Mouse (Mus musculus): ENCODE data around the gene Lrrn4. TPM values are rescaled to one million over a fixed set of nuclear protein-coding genes. Genes with fewer than 3 reads are reported as not detected.

The Lrrn4 gene
- polyA plus RNA-seq, 1 experiment, result not detected

DNA sequence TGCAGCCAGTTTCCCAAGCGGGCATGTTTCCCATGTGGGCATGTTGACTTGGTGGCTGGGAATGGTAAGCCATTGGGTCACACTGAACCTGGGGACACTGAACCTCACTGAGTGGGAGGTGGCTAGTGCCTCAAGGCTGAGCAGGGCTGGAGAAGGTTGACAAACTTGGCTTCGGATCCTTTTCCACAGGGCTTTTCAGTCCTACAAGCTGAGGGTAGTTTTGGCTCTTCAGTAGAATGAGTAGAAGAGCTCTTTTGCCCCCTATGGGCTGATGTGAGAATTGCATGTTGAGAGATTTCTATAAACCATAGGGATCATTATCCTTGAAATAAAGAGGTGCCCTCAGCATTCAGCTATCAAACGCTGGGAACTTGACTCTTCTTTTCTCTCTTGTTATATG, 22.8 kb upstream of the Lrrn4 start:
- TF ChIP-seq POLR2A (IDR thresholded peaks at IDR 0.05; ENCODE audit: borderline replicate concordance, low read depth, low read length) (no peak), CTCF (IDR thresholded peaks at IDR 0.05; ENCODE audit: low read depth, low read length) (no peak)
- no peaks in the 10 kb centered on the region for H3K4me1 ChIP-seq (ENCODE audit: control insufficient read depth, insufficient read depth, low read length)
- H3K27ac ChIP-seq (ENCODE audit: insufficient read depth, low read depth, low read length), result no peak overlapping the region
- H3K4me3 ChIP-seq (ENCODE audit: insufficient read depth, low read length), result no peak overlapping the region

DNA sequence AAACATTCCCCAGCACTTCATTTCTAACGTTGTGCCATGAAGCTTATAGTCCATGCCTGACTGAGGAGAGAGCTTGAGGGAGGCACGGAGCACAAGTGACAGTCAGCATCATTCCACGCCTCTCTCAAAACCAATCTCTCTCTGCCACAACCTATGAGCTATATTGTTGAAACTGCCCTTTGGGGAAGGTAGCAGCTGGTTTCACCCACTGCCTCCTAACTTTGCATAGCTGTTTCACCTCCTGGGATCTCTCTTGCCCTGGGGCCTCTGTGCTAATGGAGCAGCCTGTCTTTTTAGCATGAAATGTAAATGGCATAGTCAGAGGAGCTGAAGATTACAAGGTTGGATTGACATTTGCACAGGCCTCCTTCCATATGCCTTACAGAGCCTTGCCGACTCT, 21.4 kb upstream of the Lrrn4 start:
- H3K4me3 ChIP-seq (ENCODE audit: insufficient read depth, low read length), result no peak overlapping the region
- no peak overlapping the region for H3K27ac ChIP-seq (ENCODE audit: insufficient read depth, low read depth, low read length)
- no peak for TF ChIP-seq CTCF (IDR thresholded peaks at IDR 0.05; ENCODE audit: low read depth, low read length)
- TF ChIP-seq POLR2A (IDR thresholded peaks at IDR 0.05; ENCODE audit: borderline replicate concordance, low read depth, low read length), result no peak
- no peaks in the 10 kb centered on the region for H3K4me1 ChIP-seq (ENCODE audit: control insufficient read depth, insufficient read depth, low read length)

DNA sequence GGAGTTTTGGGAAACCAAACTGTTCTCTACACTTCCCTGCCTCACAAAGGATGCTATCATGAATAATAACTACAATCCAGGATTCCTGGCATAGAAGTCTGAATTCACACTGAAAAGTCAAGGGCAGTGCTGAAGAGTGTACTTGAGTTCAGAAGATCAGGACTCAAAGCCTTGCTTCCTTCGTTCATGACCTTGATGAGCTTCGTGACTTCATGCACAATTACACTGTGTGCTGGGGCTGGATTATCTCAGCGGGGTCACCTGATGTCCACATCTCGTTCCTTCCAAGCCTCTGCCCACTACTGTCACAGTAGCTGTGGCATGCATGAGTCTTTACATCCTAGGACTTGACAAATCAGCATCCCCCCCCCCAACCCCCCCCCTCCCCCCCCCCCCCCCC, 20.9 kb upstream of the Lrrn4 start:
- Histone ChIP-seq H3K4me3 (ENCODE audit: insufficient read depth, low read length) (no peak overlapping the region), H3K27ac (ENCODE audit: insufficient read depth, low read depth, low read length) (no peak overlapping the region), H3K4me1 (ENCODE audit: control insufficient read depth, insufficient read depth, low read length) (no peaks in the 10 kb centered on the region)
- TF ChIP-seq CTCF (IDR thresholded peaks at IDR 0.05; ENCODE audit: low read depth, low read length) (no peak), POLR2A (IDR thresholded peaks at IDR 0.05; ENCODE audit: borderline replicate concordance, low read depth, low read length) (no peak)

DNA sequence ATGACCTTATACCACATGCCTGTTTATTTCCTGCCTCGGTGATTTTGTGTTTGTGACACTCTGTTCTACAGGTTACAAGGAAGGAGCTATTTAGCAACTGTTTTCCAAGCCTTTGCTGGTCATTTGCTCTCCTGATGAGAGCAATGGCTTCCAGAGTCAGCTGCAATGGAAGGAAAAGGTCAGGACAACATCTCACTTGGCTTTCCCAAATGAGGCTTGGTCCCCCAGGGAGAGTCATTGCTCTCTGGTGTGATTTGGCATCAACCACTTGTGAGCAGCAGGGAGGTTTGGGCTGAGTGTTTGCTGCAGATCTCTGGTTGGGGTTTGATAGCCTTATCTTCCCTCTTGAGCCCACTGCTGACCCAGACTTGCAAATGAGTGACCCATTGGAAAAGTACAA, 19.9 kb upstream of the Lrrn4 start:
- H3K4me3 ChIP-seq (ENCODE audit: insufficient read depth, low read length), result no peak overlapping the region
- TF ChIP-seq CTCF (IDR thresholded peaks at IDR 0.05; ENCODE audit: low read depth, low read length) (no peak), POLR2A (IDR thresholded peaks at IDR 0.05; ENCODE audit: borderline replicate concordance, low read depth, low read length) (no peak)
- H3K27ac ChIP-seq (ENCODE audit: insufficient read depth, low read depth, low read length), result no peak overlapping the region
- no peaks in the 10 kb centered on the region for H3K4me1 ChIP-seq (ENCODE audit: control insufficient read depth, insufficient read depth, low read length)

DNA sequence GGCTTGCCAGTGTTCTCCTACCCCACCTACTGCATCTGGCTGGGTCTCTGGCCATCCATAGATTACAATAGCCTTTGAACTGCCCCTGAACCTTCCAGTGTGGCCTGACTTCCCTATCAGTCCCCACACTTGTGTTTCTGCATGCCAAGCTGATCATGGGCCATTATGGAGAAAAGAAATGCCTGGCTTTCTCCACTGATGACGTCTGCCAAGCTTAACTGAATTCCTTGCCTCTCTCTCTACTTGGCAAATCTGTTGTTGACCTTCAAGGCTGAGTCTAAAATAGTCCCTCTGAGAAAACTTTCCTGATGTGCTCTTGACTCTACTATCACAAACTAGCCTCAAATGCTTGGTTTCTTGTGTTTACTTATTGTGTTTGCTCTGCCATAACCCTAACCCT, 17.5 kb upstream of the Lrrn4 start:
- H3K4me1 ChIP-seq (ENCODE audit: control insufficient read depth, insufficient read depth, low read length), result no peaks in the 10 kb centered on the region
- H3K4me3 ChIP-seq (ENCODE audit: insufficient read depth, low read length), result no peak overlapping the region
- H3K27ac ChIP-seq (ENCODE audit: insufficient read depth, low read depth, low read length), result no peak overlapping the region
- TF ChIP-seq CTCF (IDR thresholded peaks at IDR 0.05; ENCODE audit: low read depth, low read length), result no peak
- no peak for TF ChIP-seq POLR2A (IDR thresholded peaks at IDR 0.05; ENCODE audit: borderline replicate concordance, low read depth, low read length)

DNA sequence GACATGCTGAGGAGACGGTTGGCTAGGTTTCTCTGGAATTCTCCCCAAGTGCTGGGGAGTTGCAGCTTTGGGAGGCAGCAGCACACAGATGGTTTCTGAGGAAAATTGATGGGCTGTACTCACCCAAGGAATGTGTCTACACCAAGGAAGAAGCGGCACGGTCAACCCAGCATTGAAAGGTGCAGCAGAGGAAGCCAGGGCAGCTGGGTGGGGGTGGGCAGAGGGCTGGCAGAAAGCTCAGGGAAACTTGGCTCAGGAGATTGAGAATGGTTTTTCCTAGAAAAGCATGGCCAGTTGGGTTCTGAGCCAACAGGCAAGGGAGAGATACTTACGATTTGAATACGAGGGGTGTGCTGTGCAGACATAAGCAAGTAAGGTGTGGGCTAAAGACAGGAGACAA, 13.1 kb upstream of the Lrrn4 start:
- TF ChIP-seq POLR2A (IDR thresholded peaks at IDR 0.05; ENCODE audit: borderline replicate concordance, low read depth, low read length), result no peak
- no peak for TF ChIP-seq CTCF (IDR thresholded peaks at IDR 0.05; ENCODE audit: low read depth, low read length)
- Histone ChIP-seq H3K4me3 (ENCODE audit: insufficient read depth, low read length) (no peak overlapping the region), H3K4me1 (ENCODE audit: control insufficient read depth, insufficient read depth, low read length) (no peaks in the 10 kb centered on the region), H3K27ac (ENCODE audit: insufficient read depth, low read depth, low read length) (no peak overlapping the region)

DNA sequence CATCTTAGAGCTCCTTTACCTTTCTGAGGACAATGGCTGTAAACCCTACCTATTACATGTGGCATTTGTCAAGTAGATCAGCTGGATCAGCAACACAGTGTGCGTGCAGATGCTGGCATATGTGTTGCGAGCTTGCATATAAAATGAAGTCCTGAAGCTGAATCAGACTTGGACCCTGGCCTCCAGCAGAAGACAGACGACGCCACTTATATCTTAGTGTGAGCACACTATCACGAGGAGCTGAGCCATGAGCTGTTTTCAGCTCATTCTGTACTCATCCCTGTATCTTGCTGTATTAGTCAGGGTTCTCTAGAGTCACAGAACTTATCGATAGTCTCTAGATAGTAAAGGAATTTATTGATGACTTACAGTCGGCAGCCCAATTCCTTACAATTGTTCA, 4.6 kb upstream of the Lrrn4 start:
- H3K27ac ChIP-seq (ENCODE audit: insufficient read depth, low read depth, low read length), result no peak overlapping the region
- no peak for TF ChIP-seq POLR2A (IDR thresholded peaks at IDR 0.05; ENCODE audit: borderline replicate concordance, low read depth, low read length)
- no peak for TF ChIP-seq CTCF (IDR thresholded peaks at IDR 0.05; ENCODE audit: low read depth, low read length)
- no peak overlapping the region for H3K4me3 ChIP-seq (ENCODE audit: insufficient read depth, low read length)
- no peaks in the 10 kb centered on the region for H3K4me1 ChIP-seq (ENCODE audit: control insufficient read depth, insufficient read depth, low read length)

DNA sequence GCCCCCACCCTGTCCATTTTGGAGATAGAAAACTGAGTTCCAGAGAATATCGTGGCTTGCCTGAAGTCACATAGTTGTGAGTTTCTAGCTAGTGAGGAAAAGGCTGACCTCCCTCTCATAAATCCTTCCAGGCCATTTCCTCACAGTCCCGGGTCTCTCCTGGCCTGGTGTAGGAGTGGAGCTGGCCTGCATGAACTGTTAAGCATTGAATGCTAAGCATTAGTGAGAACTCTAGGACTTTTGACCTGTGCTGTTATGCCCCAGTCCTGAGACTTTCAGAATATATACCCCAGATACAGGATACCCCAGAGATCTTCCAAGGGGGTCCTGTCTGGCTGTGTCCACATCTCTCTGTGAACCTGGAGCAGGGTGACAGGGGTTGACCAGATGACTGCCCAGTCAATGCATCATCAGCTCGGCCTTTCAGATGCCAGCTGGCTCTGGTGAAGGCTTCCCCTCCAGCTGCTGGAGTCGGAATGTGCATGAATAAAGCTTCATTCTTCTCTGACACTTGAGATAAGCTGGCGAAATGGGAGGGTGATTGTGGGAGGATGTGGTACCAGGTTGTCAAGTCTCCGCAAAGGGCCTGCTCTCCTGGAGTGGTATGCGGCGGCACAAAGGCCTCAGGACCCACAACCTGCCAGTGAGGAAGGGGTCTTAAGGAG, 3.7 kb upstream of the Lrrn4 start:
- no peak for TF ChIP-seq POLR2A (IDR thresholded peaks at IDR 0.05; ENCODE audit: borderline replicate concordance, low read depth, low read length)
- no peak for TF ChIP-seq CTCF (IDR thresholded peaks at IDR 0.05; ENCODE audit: low read depth, low read length)
- H3K4me1 ChIP-seq (ENCODE audit: control insufficient read depth, insufficient read depth, low read length), result no peaks in the 10 kb centered on the region
- H3K27ac ChIP-seq (ENCODE audit: insufficient read depth, low read depth, low read length), result no peak overlapping the region
- H3K4me3 ChIP-seq (ENCODE audit: insufficient read depth, low read length), result no peak overlapping the region

DNA sequence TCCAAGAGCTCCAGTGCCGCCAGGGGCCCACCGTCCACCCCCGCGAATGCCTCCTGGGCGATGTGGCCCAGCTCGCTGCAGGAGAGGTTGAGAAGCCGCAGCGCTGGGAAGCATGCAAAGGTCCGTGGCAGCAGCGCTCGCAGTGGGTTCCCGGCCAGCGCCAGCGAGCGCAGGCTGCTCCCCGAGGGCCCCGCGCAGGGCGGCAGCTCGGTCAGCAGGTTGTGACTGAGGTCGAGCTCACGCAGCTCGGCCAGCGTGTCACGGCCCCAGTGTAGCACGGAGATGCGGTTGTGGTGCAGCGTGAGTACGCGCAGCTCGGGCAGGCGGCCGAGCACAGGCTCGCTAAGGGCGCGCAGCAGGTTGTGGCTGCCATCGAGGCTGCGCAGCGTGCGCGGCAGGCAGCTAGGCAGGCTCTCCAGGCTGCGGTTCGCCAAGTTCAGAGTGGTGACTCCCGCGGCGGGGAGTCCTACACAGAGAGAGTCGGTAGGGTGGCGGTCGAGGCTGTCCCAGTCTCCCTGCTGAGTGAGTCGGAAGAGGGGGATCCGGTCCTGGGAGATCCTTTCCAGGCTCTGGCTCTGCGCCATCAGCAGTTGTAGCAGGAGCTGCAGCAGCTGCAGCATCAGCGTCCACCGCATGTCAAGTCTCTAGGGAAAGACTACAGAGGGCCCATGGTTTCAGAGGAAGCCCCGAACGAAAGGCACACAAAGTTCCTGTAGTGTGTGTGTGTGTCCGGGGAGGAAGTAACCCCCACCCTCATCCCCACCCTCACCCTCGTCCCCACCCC, 1.2 kb downstream of the Lrrn4 start:
- H3K4me3 ChIP-seq (ENCODE audit: insufficient read depth, low read length), result peak overlapping the region; percentile 63
- H3K27ac ChIP-seq (ENCODE audit: insufficient read depth, low read depth, low read length), result no peak overlapping the region
- no peak for TF ChIP-seq CTCF (IDR thresholded peaks at IDR 0.05; ENCODE audit: low read depth, low read length)
- TF ChIP-seq POLR2A (IDR thresholded peaks at IDR 0.05; ENCODE audit: borderline replicate concordance, low read depth, low read length), result no peak
- peaks cover 10% of the 10 kb centered on the region for H3K4me1 ChIP-seq (ENCODE audit: control insufficient read depth, insufficient read depth, low read length)

DNA sequence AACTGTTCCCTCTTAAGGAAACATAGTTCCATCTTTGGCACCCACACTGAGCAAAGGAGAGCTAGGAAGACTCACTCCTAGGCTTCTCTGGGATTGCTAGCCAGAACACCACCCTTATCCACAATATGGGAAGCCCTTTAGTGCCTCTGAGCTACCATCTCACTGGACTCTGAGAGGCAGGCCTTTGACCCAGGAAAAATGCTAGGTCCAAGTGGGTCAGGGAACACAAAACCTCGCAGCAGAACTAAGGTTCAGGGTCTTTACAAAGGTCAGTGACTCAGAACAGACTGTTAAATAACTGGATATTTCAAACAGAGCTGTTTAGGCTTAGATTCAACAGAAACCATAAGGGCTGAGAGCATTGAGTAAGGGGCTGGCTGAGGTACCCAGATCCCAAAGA, 3.7 kb downstream of the Lrrn4 start:
- H3K4me1 ChIP-seq (ENCODE audit: control insufficient read depth, insufficient read depth, low read length), result peaks cover 21% of the 10 kb centered on the region
- TF ChIP-seq POLR2A (IDR thresholded peaks at IDR 0.05; ENCODE audit: borderline replicate concordance, low read depth, low read length) (no peak), CTCF (IDR thresholded peaks at IDR 0.05; ENCODE audit: low read depth, low read length) (no peak)
- no peak overlapping the region for H3K4me3 ChIP-seq (ENCODE audit: insufficient read depth, low read length)
- H3K27ac ChIP-seq (ENCODE audit: insufficient read depth, low read depth, low read length), result no peak overlapping the region

Data from bone marrow macrophage, adult 2 months (primary cell).